Mouse (Mus musculus): ENCODE results near the gene Rsph1.

DNA sequence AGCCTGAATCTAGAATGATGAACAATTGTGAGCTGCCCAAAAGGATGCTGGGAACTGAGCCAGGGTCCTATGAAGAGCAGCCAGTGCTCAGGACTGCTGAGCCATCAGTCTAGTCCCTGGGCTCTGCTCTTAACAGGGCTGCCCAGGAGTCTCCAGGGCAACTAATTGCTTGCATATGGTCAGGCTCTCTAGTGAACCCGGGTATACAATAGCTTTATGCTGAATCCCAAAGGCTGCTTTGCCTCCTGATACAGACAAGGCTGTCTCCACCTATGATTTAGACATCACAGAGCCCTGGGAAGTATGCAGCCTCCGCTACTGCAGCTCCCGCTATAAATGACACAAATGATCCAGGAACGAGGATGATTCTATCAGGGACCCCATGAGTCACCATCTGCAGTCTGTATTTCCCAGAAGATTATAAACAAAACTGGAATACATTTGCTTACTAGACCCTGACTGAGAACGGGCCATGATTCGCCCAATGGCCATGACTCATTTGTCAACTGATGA is 32.2 kb upstream of the Rsph1 start:
- TF ChIP-seq POLR2A (IDR thresholded peaks at IDR 0.05; ENCODE audit: borderline replicate concordance, extremely low read depth, low read depth, low read length) (no peak), CTCF (IDR thresholded peaks at IDR 0.05; ENCODE audit: insufficient read depth, low read length) (no peak)
